In the genomic region with DNA sequence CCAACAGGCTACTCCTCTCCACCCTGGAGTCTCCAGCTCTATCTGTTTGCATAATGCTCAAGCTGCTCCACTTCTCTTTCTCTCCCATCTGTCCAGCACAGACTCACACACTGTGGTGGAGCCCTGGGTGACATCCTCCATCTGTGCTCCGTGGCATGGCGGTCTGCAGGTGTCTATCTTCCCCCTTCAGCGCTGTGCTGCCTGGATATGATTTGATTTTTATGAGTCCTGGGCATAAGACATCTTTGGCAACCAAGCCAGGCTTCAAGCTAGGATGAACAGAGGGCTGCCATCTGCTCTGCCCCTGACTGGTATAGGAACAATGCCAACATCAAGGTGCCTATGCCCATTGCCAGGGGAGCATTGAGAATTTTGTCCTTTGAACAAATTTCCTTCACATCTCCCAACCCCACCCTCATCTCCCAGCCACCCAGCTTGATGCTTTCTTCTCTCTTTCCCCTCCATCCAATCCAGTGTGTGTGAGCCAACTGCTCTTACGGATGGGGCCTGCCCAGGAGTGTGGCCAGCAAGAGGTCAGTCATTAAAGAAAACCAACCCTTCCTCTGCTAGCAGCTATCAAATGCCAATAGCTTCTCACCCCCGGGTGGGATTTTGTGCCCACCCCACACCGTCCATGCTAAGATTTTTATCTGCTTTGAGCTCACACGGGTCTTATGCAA, we compare ENCODE assay signal across 20 mouse cellular contexts. TPM values are rescaled to one million over a fixed set of nuclear protein-coding genes. Genes with fewer than 3 reads are reported as not detected.
DNase-seq lines count a peak whose midpoint lies in the region; ATAC-seq and TF ChIP-seq lines count a peak whose summit lies in the region.
"Had no signal": no experiment of that assay in that cellular context is flagged by ENCODE, and none has a peak within 500 bp of the region (broad histone marks: within the 10 kb centered on the region; RNA-seq: fewer than 3 reads in every experiment).

No protein-coding gene starts in this region.

- H3K9ac ChIP-seq in hindbrain, embryonic 15.5 days = no peak overlapping the region
- H3K9ac ChIP-seq in hindbrain, embryonic 13.5 days = no peak overlapping the region
- no peak overlapping the region for H3K9ac ChIP-seq in midbrain, postnatal 0 days (replicated peaks; ENCODE audit: low read length, poor library complexity, severe bottlenecking)
- no peak overlapping the region for H3K9ac ChIP-seq in midbrain, embryonic 13.5 days (replicated peaks)
- no peak overlapping the region for H3K9ac ChIP-seq in liver, embryonic 14.5 days (replicated peaks)
- no peak overlapping the region for H3K9ac ChIP-seq in intestine, postnatal 0 days (ENCODE audit: low read depth, low read length)
- H3K9ac ChIP-seq: limb, embryonic 12.5 days had no signal

- H3K4me2 ChIP-seq in hindbrain, embryonic 15.5 days = no peak overlapping the region
- H3K4me2 ChIP-seq in hindbrain, embryonic 13.5 days = no peak overlapping the region
- H3K4me2 ChIP-seq in midbrain, postnatal 0 days (ENCODE audit: low read depth, low read length, poor library complexity, severe bottlenecking) = no peak overlapping the region
- no peak overlapping the region for H3K4me2 ChIP-seq in midbrain, embryonic 13.5 days (replicated peaks)
- no peak overlapping the region for H3K4me2 ChIP-seq in liver, embryonic 14.5 days (ENCODE audit: low read depth)
- H3K4me2 ChIP-seq in intestine, postnatal 0 days (replicated peaks; ENCODE audit: low read depth) = no peak overlapping the region
- H3K4me2 ChIP-seq: heart, embryonic 11.5 days; limb, embryonic 12.5 days had no signal

- 0 out of 2 replicates have a peak, but pooled peaks cover 2% of the 10 kb centered on the region for H3K27me3 ChIP-seq in hindbrain, embryonic 15.5 days
- H3K27me3 ChIP-seq in hindbrain, embryonic 13.5 days = peaks cover 13% of the 10 kb centered on the region
- peaks cover 6% of the 10 kb centered on the region; the same call in 1 of the 2 replicates for H3K27me3 ChIP-seq in midbrain, postnatal 0 days (ENCODE audit: insufficient read depth, low read length)
- peaks cover 3% of the 10 kb centered on the region; the same call in 1 of the 2 replicates for H3K27me3 ChIP-seq in midbrain, embryonic 13.5 days
- no peaks in the 10 kb centered on the region for H3K27me3 ChIP-seq in liver, embryonic 14.5 days (ENCODE audit: control insufficient read depth, insufficient read depth, low read length)
- H3K27me3 ChIP-seq in intestine, postnatal 0 days (replicated peaks; ENCODE audit: control insufficient read depth, insufficient read depth, low read length) = no peaks in the 10 kb centered on the region
- H3K27me3 ChIP-seq in limb, embryonic 10.5 days (ENCODE audit: low read depth, poor library complexity, severe bottlenecking) = 0 out of 2 replicates have a peak, but pooled peaks cover 6% of the 10 kb centered on the region
- H3K27me3 ChIP-seq: Patski had no signal

- H3K9me3 ChIP-seq in hindbrain, embryonic 15.5 days = no peaks in the 10 kb centered on the region
- H3K9me3 ChIP-seq in hindbrain, embryonic 13.5 days = no peaks in the 10 kb centered on the region
- no peaks in the 10 kb centered on the region for H3K9me3 ChIP-seq in midbrain, postnatal 0 days (ENCODE audit: low read length)
- H3K9me3 ChIP-seq in midbrain, embryonic 13.5 days = no peaks in the 10 kb centered on the region
- no peaks in the 10 kb centered on the region for H3K9me3 ChIP-seq in liver, embryonic 14.5 days (ENCODE audit: control insufficient read depth, low read length)
- no peaks in the 10 kb centered on the region for H3K9me3 ChIP-seq in intestine, postnatal 0 days (ENCODE audit: control insufficient read depth)
- H3K9me3 ChIP-seq in limb, embryonic 10.5 days (replicated peaks) = no peaks in the 10 kb centered on the region
- H3K9me3 ChIP-seq: limb, embryonic 12.5 days had no signal

- TF ChIP-seq EP300 in liver, embryonic 14.5 days (IDR thresholded peaks at IDR 0.05; ENCODE audit: low read depth) = no peak

- peak overlapping the region; percentile 15; the same call in 1 of the 2 replicates for H3K27ac ChIP-seq in hindbrain, embryonic 15.5 days (replicated peaks)
- H3K27ac ChIP-seq in hindbrain, embryonic 13.5 days = no peak overlapping the region
- no peak overlapping the region for H3K27ac ChIP-seq in midbrain, postnatal 0 days (ENCODE audit: low read depth, low read length)
- H3K27ac ChIP-seq in midbrain, embryonic 13.5 days = no peak overlapping the region
- no peak overlapping the region for H3K27ac ChIP-seq in liver, embryonic 14.5 days
- no peak overlapping the region for H3K27ac ChIP-seq in intestine, postnatal 0 days (ENCODE audit: low read depth, low read length)
- H3K27ac ChIP-seq in limb, embryonic 10.5 days = no peak overlapping the region
- H3K27ac ChIP-seq: limb, embryonic 12.5 days had no signal

- TF ChIP-seq CTCF in midbrain, postnatal 0 days (IDR thresholded peaks at IDR 0.05) = no peak
- no peak for TF ChIP-seq CTCF in liver, embryonic 14.5 days (IDR thresholded peaks at IDR 0.05; ENCODE audit: low read depth)
- TF ChIP-seq CTCF in intestine, postnatal 0 days (IDR thresholded peaks at IDR 0.05; ENCODE audit: low read depth) = no peak

- H3K36me3 ChIP-seq in hindbrain, embryonic 15.5 days = no peaks in the 10 kb centered on the region
- H3K36me3 ChIP-seq in hindbrain, embryonic 13.5 days = no peaks in the 10 kb centered on the region
- no peaks in the 10 kb centered on the region for H3K36me3 ChIP-seq in midbrain, postnatal 0 days (ENCODE audit: insufficient read depth, low read length)
- H3K36me3 ChIP-seq in midbrain, embryonic 13.5 days = no peaks in the 10 kb centered on the region
- no peaks in the 10 kb centered on the region for H3K36me3 ChIP-seq in liver, embryonic 14.5 days (replicated peaks; ENCODE audit: control insufficient read depth, insufficient read depth, low read depth)
- no peaks in the 10 kb centered on the region for H3K36me3 ChIP-seq in intestine, postnatal 0 days (ENCODE audit: control insufficient read depth, insufficient read depth)
- H3K36me3 ChIP-seq in limb, embryonic 10.5 days = no peaks in the 10 kb centered on the region
- H3K36me3 ChIP-seq: limb, embryonic 12.5 days had no signal

- H3K4me3 ChIP-seq in hindbrain, embryonic 15.5 days = no peak overlapping the region
- H3K4me3 ChIP-seq in hindbrain, embryonic 13.5 days = no peak overlapping the region
- no peak overlapping the region for H3K4me3 ChIP-seq in midbrain, postnatal 0 days (ENCODE audit: low read depth, low read length)
- H3K4me3 ChIP-seq in midbrain, embryonic 13.5 days (replicated peaks) = no peak overlapping the region
- no peak overlapping the region for H3K4me3 ChIP-seq in liver, embryonic 14.5 days (ENCODE audit: insufficient read depth in 1 of 2, low read depth in 2 of 2, low read length in 2 of 2)
- H3K4me3 ChIP-seq in intestine, postnatal 0 days (ENCODE audit: low read depth, low read length) = no peak overlapping the region
- H3K4me3 ChIP-seq in limb, embryonic 10.5 days = no peak overlapping the region
- H3K4me3 ChIP-seq: limb, embryonic 12.5 days had no signal

- ATAC-seq in hindbrain, embryonic 15.5 days (ENCODE audit: low FRiP score, low read depth) = peak; percentile 89
- no peak; the same call in 1 of the 2 replicates for ATAC-seq in hindbrain, embryonic 13.5 days (ENCODE audit: low FRiP score)
- ATAC-seq in midbrain, postnatal 0 days (ENCODE audit: low FRiP score) = peak; percentile 65; the same call in 1 of the 2 replicates
- no peak for ATAC-seq in midbrain, embryonic 13.5 days
- ATAC-seq in liver, embryonic 14.5 days (ENCODE audit: insufficient read depth) = 0 out of 2 replicates have a peak, but pooled peaks have one; percentile 29
- no peak for ATAC-seq in intestine, postnatal 0 days

- peak; percentile 82 for DNase-seq in midbrain, postnatal 0 days (ENCODE audit: low spot score)
- DNase-seq in cerebellum, adult 8-10 months = peak; percentile 87
- no peak for DNase-seq in liver, embryonic 14.5 days (ENCODE audit: low read depth in 3 of 3, low spot score in 3 of 3)
- no peak for DNase-seq in limb, embryonic 10.5 days (ENCODE audit: low spot score)
- DNase-seq: B cell, adult 2 months; kidney, postnatal 4 days had no signal

- no peaks in the 10 kb centered on the region for H3K4me1 ChIP-seq in hindbrain, embryonic 15.5 days (replicated peaks)
- H3K4me1 ChIP-seq in hindbrain, embryonic 13.5 days (replicated peaks) = no peaks in the 10 kb centered on the region
- no peaks in the 10 kb centered on the region for H3K4me1 ChIP-seq in midbrain, postnatal 0 days (ENCODE audit: insufficient read depth, low read length)
- no peaks in the 10 kb centered on the region for H3K4me1 ChIP-seq in midbrain, embryonic 13.5 days (replicated peaks)
- H3K4me1 ChIP-seq in liver, embryonic 14.5 days (replicated peaks; ENCODE audit: control insufficient read depth in 2 of 2, insufficient read depth in 2 of 2, low read length in 1 of 2) = peaks cover 0 to 12% of the 10 kb centered on the region in 2 experiments; a peak in 2 of 4 replicates
- peaks cover 3% of the 10 kb centered on the region; the same call in 1 of the 2 replicates for H3K4me1 ChIP-seq in intestine, postnatal 0 days (replicated peaks; ENCODE audit: control insufficient read depth, insufficient read depth, low read length)
- H3K4me1 ChIP-seq in limb, embryonic 10.5 days = peaks cover under 1% of the 10 kb centered on the region; the same call in 1 of the 2 replicates
- H3K4me1 ChIP-seq: limb, embryonic 12.5 days had no signal

- 80% methylated on average over 7 of the region's 7 CpGs for WGBS in hindbrain, embryonic 15.5 days
- 79% methylated on average over 7 of the region's 7 CpGs for WGBS in hindbrain, embryonic 13.5 days
- WGBS in midbrain, postnatal 0 days = 82% methylated on average over 7 of the region's 7 CpGs
- 87% methylated on average over 7 of the region's 7 CpGs for WGBS in midbrain, embryonic 13.5 days
- 44% methylated on average over 7 of the region's 7 CpGs for WGBS in liver, embryonic 14.5 days (ENCODE audit: insufficient replicate concordance)
- 80% methylated on average over 7 of the region's 7 CpGs for WGBS in intestine, postnatal 0 days
- 87% methylated on average over 7 of the region's 7 CpGs for WGBS in limb, embryonic 10.5 days

RNA-seq across cellular contexts. Expression of gene Saa3, which starts 3.2 kb away (rescaled TPM):
- polyA plus RNA-seq in hindbrain, embryonic 15.5 days (2015; fragmentation: Nextera tagmentation; extraction: Ambion mirVana) = 0.26 and 0.43 TPM in 2 replicates
- 0.35 TPM in 1 of 2 replicates, not detected in the other for polyA plus RNA-seq in hindbrain, embryonic 13.5 days (2015; fragmentation: Nextera tagmentation; extraction: Ambion mirVana)
- total RNA-seq in midbrain, postnatal 0 days (2014; rRNA removed) = not detected in 2 replicates
- 0.30 TPM in 1 of 2 replicates, not detected in the other for polyA plus RNA-seq in midbrain, postnatal 0 days (2015; fragmentation: Nextera tagmentation; extraction: Ambion mirVana)
- 0.17 TPM in 1 of 2 replicates, not detected in the other for polyA plus RNA-seq in midbrain, embryonic 13.5 days (2015; fragmentation: Nextera tagmentation; extraction: Ambion mirVana)
- polyA plus RNA-seq in liver, embryonic 14.5 days (2012; rRNA removed) = 0.37 and 1.0 TPM in 2 replicates
- polyA plus RNA-seq in liver, embryonic 14.5 days (2014; fragmentation: Nextera tagmentation; extraction: Ambion mirVana) = 2.8 and 3.4 TPM in 2 replicates
- 2.3 and 5.2 TPM in 2 replicates for polyA plus RNA-seq in intestine, postnatal 0 days (2015; fragmentation: Nextera tagmentation; extraction: Ambion mirVana)
- polyA plus RNA-seq in limb, embryonic 10.5 days (2016; fragmentation: Nextera tagmentation; extraction: Ambion mirVana) = 0.15 TPM in 1 of 2 replicates, not detected in the other
- total RNA-seq: gastrocnemius, postnatal 25 days; layer of hippocampus, postnatal 25 days had no signal
- polyA plus RNA-seq: cortical plate, adult 2 months; heart, embryonic 11.5 days had no signal

RNA-seq across cellular contexts. Expression of gene Saal1, which starts 8.3 kb away (rescaled TPM):
- polyA plus RNA-seq in hindbrain, embryonic 15.5 days (2015; fragmentation: Nextera tagmentation; extraction: Ambion mirVana) = 16.1 and 16.8 TPM in 2 replicates
- 16.1 and 17.6 TPM in 2 replicates for polyA plus RNA-seq in hindbrain, embryonic 13.5 days (2015; fragmentation: Nextera tagmentation; extraction: Ambion mirVana)
- total RNA-seq in midbrain, postnatal 0 days (2014; rRNA removed) = 12.1 and 13.6 TPM in 2 replicates
- 10.2 and 10.6 TPM in 2 replicates for polyA plus RNA-seq in midbrain, postnatal 0 days (2015; fragmentation: Nextera tagmentation; extraction: Ambion mirVana)
- polyA plus RNA-seq in midbrain, embryonic 13.5 days (2015; fragmentation: Nextera tagmentation; extraction: Ambion mirVana) = 19.0 and 19.6 TPM in 2 replicates
- polyA plus RNA-seq in liver, embryonic 14.5 days (2012; rRNA removed) = 4.4 and 6.6 TPM in 2 replicates
- 15.1 and 17.6 TPM in 2 replicates for polyA plus RNA-seq in liver, embryonic 14.5 days (2014; fragmentation: Nextera tagmentation; extraction: Ambion mirVana)
- polyA plus RNA-seq in intestine, postnatal 0 days (2015; fragmentation: Nextera tagmentation; extraction: Ambion mirVana) = 8.4 and 9.3 TPM in 2 replicates
- polyA plus RNA-seq in limb, embryonic 10.5 days (2016; fragmentation: Nextera tagmentation; extraction: Ambion mirVana) = 47.4 and 47.6 TPM in 2 replicates

RNA-seq across cellular contexts. Expression of gene Saa4, which starts 13.7 kb away (rescaled TPM):
- polyA plus RNA-seq in hindbrain, embryonic 15.5 days (2015; fragmentation: Nextera tagmentation; extraction: Ambion mirVana) = not detected in 2 replicates
- not detected in 2 replicates for polyA plus RNA-seq in hindbrain, embryonic 13.5 days (2015; fragmentation: Nextera tagmentation; extraction: Ambion mirVana)
- not detected in 2 replicates for total RNA-seq in midbrain, postnatal 0 days (2014; rRNA removed)
- not detected in 2 replicates for polyA plus RNA-seq in midbrain, postnatal 0 days (2015; fragmentation: Nextera tagmentation; extraction: Ambion mirVana)
- polyA plus RNA-seq in midbrain, embryonic 13.5 days (2015; fragmentation: Nextera tagmentation; extraction: Ambion mirVana) = not detected in 2 replicates
- polyA plus RNA-seq in liver, embryonic 14.5 days (2012; rRNA removed) = 7.1 and 9.6 TPM in 2 replicates
- polyA plus RNA-seq in liver, embryonic 14.5 days (2014; fragmentation: Nextera tagmentation; extraction: Ambion mirVana) = 5.8 and 5.9 TPM in 2 replicates
- polyA plus RNA-seq in intestine, postnatal 0 days (2015; fragmentation: Nextera tagmentation; extraction: Ambion mirVana) = not detected in 2 replicates
- not detected in 2 replicates for polyA plus RNA-seq in limb, embryonic 10.5 days (2016; fragmentation: Nextera tagmentation; extraction: Ambion mirVana)
- total RNA-seq: gastrocnemius, postnatal 25 days; heart, postnatal 36 days; layer of hippocampus, postnatal 25 days had no signal
- polyA plus RNA-seq: cortical plate, adult 2 months; embryonic facial prominence, embryonic 14.5 days; limb, embryonic 12.5 days; lung, embryonic 16.5 days; neural tube, embryonic 14.5 days; Patski had no signal

RNA-seq across cellular contexts. Expression of gene Saa1, which starts 24.0 kb away (rescaled TPM):
- polyA plus RNA-seq in hindbrain, embryonic 15.5 days (2015; fragmentation: Nextera tagmentation; extraction: Ambion mirVana) = not detected in 2 replicates
- not detected in 2 replicates for polyA plus RNA-seq in hindbrain, embryonic 13.5 days (2015; fragmentation: Nextera tagmentation; extraction: Ambion mirVana)
- not detected in 2 replicates for total RNA-seq in midbrain, postnatal 0 days (2014; rRNA removed)
- 0.28 and 0.50 TPM in 2 replicates for polyA plus RNA-seq in midbrain, postnatal 0 days (2015; fragmentation: Nextera tagmentation; extraction: Ambion mirVana)
- polyA plus RNA-seq in midbrain, embryonic 13.5 days (2015; fragmentation: Nextera tagmentation; extraction: Ambion mirVana) = not detected in 2 replicates
- not detected in 2 replicates for polyA plus RNA-seq in liver, embryonic 14.5 days (2012; rRNA removed)
- polyA plus RNA-seq in liver, embryonic 14.5 days (2014; fragmentation: Nextera tagmentation; extraction: Ambion mirVana) = not detected in 2 replicates
- polyA plus RNA-seq in intestine, postnatal 0 days (2015; fragmentation: Nextera tagmentation; extraction: Ambion mirVana) = 0.29 and 0.47 TPM in 2 replicates
- 1.4 and 3.3 TPM in 2 replicates for polyA plus RNA-seq in limb, embryonic 10.5 days (2016; fragmentation: Nextera tagmentation; extraction: Ambion mirVana)
- total RNA-seq: gastrocnemius, postnatal 25 days; heart, postnatal 36 days; layer of hippocampus, postnatal 25 days had no signal
- polyA plus RNA-seq: cortical plate, adult 2 months; embryonic facial prominence, embryonic 14.5 days; neural tube, embryonic 14.5 days; Patski had no signal

RNA-seq across cellular contexts. Expression of gene Saa2, which starts 32.9 kb away (rescaled TPM):
- 0.14 TPM in 1 of 2 replicates, not detected in the other for polyA plus RNA-seq in hindbrain, embryonic 15.5 days (2015; fragmentation: Nextera tagmentation; extraction: Ambion mirVana)
- polyA plus RNA-seq in hindbrain, embryonic 13.5 days (2015; fragmentation: Nextera tagmentation; extraction: Ambion mirVana) = not detected in 2 replicates
- not detected in 2 replicates for total RNA-seq in midbrain, postnatal 0 days (2014; rRNA removed)
- not detected in 2 replicates for polyA plus RNA-seq in midbrain, postnatal 0 days (2015; fragmentation: Nextera tagmentation; extraction: Ambion mirVana)
- not detected in 2 replicates for polyA plus RNA-seq in midbrain, embryonic 13.5 days (2015; fragmentation: Nextera tagmentation; extraction: Ambion mirVana)
- not detected in 2 replicates for polyA plus RNA-seq in liver, embryonic 14.5 days (2012; rRNA removed)
- not detected in 2 replicates for polyA plus RNA-seq in liver, embryonic 14.5 days (2014; fragmentation: Nextera tagmentation; extraction: Ambion mirVana)
- polyA plus RNA-seq in intestine, postnatal 0 days (2015; fragmentation: Nextera tagmentation; extraction: Ambion mirVana) = not detected in 2 replicates
- polyA plus RNA-seq in limb, embryonic 10.5 days (2016; fragmentation: Nextera tagmentation; extraction: Ambion mirVana) = 1.7 TPM in 2 replicates
- total RNA-seq: gastrocnemius, postnatal 25 days; heart, postnatal 36 days; layer of hippocampus, postnatal 25 days had no signal
- polyA plus RNA-seq: cortical plate, adult 2 months; embryonic facial prominence, embryonic 14.5 days; lung, embryonic 16.5 days; neural tube, embryonic 14.5 days had no signal

Comparison
In these comparisons a context has a peak if more than half of its experiments do, and no peak if none do; other contexts are left out.
1. ATAC-seq: peak in hindbrain, embryonic 15.5 days (single experiment), midbrain, postnatal 0 days (single experiment) and liver, embryonic 14.5 days (single experiment); none in hindbrain, embryonic 13.5 days (single experiment), midbrain, embryonic 13.5 days (single experiment) and intestine, postnatal 0 days (single experiment).
2. DNase-seq: peak in midbrain, postnatal 0 days (single experiment) and cerebellum, adult 8-10 months (single experiment); none in liver, embryonic 14.5 days (0 of 3) and limb, embryonic 10.5 days (single experiment).